Mouse (Mus musculus) lung, embryonic 14.5 days (tissue): ENCODE data around the gene Nfasc. TPM values are rescaled to one million over a fixed set of nuclear protein-coding genes. Genes with fewer than 3 reads are reported as not detected.

Source experiments
- ATAC-seq: fragments of 200-750 bp; cut with Nextera tagmentation; 2 replicates; pipeline ENCODE4 v1.8.0; 2017; ENCODE audit warnings: mild to moderate bottlenecking, moderate TSS enrichment, moderate library complexity; ENCODE audit not compliant: insufficient read depth
- DNase-seq: peaks from one replicate; pipeline ENCODE4 v3.0.0-alpha.2; 2015
- H3K27ac ChIP-seq: fragments of 300-500 bp; sonication (generic); 2 replicates; pipeline ENCODE4 v1.5.1; 2014; ENCODE audit warnings: low read depth, mild to moderate bottlenecking, moderate library complexity
- H3K27me3 ChIP-seq: fragments of 300-500 bp; sonication (generic); 2 replicates; pipeline ENCODE4 v1.6.1; 2014; ENCODE audit warnings: low read length, control low read depth; ENCODE audit not compliant: insufficient read depth
- H3K36me3 ChIP-seq: fragments of 300-500 bp; sonication (generic); 2 replicates; pipeline ENCODE4 v1.6.1; 2014; ENCODE audit warnings: control low read depth; ENCODE audit not compliant: insufficient read depth
- H3K4me1 ChIP-seq: fragments of 300-500 bp; sonication (generic); 2 replicates; pipeline ENCODE4 v1.6.1; 2014; ENCODE audit warnings: antibody characterized with exemption, control low read depth; ENCODE audit not compliant: insufficient read depth
- H3K4me2 ChIP-seq: fragments of 300-500 bp; sonication (generic); 2 replicates; pipeline ENCODE4 v1.6.1; 2014; ENCODE audit warnings: mild to moderate bottlenecking
- H3K4me3 ChIP-seq: fragments of 300-500 bp; sonication (generic); 2 replicates; pipeline ENCODE4 v1.5.1; 2014; ENCODE audit warnings: low read depth, low read length
- H3K9ac ChIP-seq: fragments of 300-500 bp; sonication (generic); 2 replicates; pipeline ENCODE4 v1.6.1; 2014
- H3K9me3 ChIP-seq: fragments of 300-500 bp; sonication (generic); 2 replicates; pipeline ENCODE4 v1.6.1; 2016; ENCODE audit warnings: low read depth, low read length, control low read depth
- CTCF ChIP-seq: IDR thresholded peaks from 2 replicates; pipeline ENCODE4 v1.5.1; 2016; ENCODE audit warnings: antibody characterized with exemption, low read depth
- WGBS: fragments of 180-500 bp; shearing (Covaris S2); extraction: QIAGEN DNeasy Blood & Tissue Kit; methylation state at CpG from one replicate; pipeline ENCODE4 v1.1.7; 2014; 5-methylcytosine and 5-hydroxymethylcytosine counted together
- polyA plus RNA-seq: library from polyadenylated mRNA; unstranded; fragments of >200 nt; fragmentation: Nextera tagmentation; extraction: Ambion mirVana; gene quantifications from 2 replicates; pipeline ENCODE4 v1.2.1, GENCODE M21; 2014

Gene Nfasc
- polyA plus RNA-seq, 1 experiment from 2014 or later: 0.57 TPM

- no peaks in the 10 kb centered on the region for H3K36me3 ChIP-seq
- no peak for DNase-seq
- TF ChIP-seq CTCF: no peak
- no peak overlapping the region for H3K4me3 ChIP-seq
- 76% methylated on average over 5 of the region's 5 CpGs for WGBS
- H3K4me2 ChIP-seq: no peak overlapping the region
- H3K4me1 ChIP-seq: no peaks in the 10 kb centered on the region
- no peak overlapping the region for H3K9ac ChIP-seq
- no peaks in the 10 kb centered on the region for H3K27me3 ChIP-seq
- ATAC-seq: no peak
- no peak overlapping the region for H3K27ac ChIP-seq
- no peaks in the 10 kb centered on the region for H3K9me3 ChIP-seq
Observed at GRCm38 (mm10) chr1:132598024-132598423, 143.6 kb downstream of the Nfasc start.

- Histone ChIP-seq H3K4me1 (no peaks in the 10 kb centered on the region), H3K4me2 (no peak overlapping the region)
- WGBS: 38% methylated on average over 6 of the region's 6 CpGs
Observed at GRCm38 (mm10) chr1:132595741-132596140, 145.9 kb downstream of the Nfasc start.

GRCm38 (mm10) chr1:132594587-132594986 lies 147.0 kb downstream of the Nfasc start:
- no peak overlapping the region for H3K4me2 ChIP-seq
- H3K4me1 ChIP-seq: no peaks in the 10 kb centered on the region
- TF ChIP-seq CTCF: peak; percentile 97
- peak; percentile 65 for ATAC-seq
- peak; percentile 92 for DNase-seq
- no peak overlapping the region for H3K9ac ChIP-seq
- 10% methylated on average over 4 of the region's 4 CpGs for WGBS
- no peaks in the 10 kb centered on the region for H3K27me3 ChIP-seq
- H3K4me3 ChIP-seq: no peak overlapping the region
- no peak overlapping the region for H3K27ac ChIP-seq
- H3K9me3 ChIP-seq: no peaks in the 10 kb centered on the region
- H3K36me3 ChIP-seq: no peaks in the 10 kb centered on the region

More at GRCm38 (mm10) chr1:132595741-132596140, 145.9 kb downstream of the Nfasc start:
- Histone ChIP-seq H3K36me3 (no peaks in the 10 kb centered on the region), H3K4me3 (no peak overlapping the region), H3K9ac (no peak overlapping the region), H3K27ac (no peak overlapping the region), H3K9me3 (no peaks in the 10 kb centered on the region), H3K27me3 (no peaks in the 10 kb centered on the region)
- ATAC-seq (no peak), DNase-seq (no peak)
- TF ChIP-seq CTCF: no peak

GRCm38 (mm10) chr1:132592145-132592544 lies 149.5 kb downstream of the Nfasc start:
- ATAC-seq (no peak), DNase-seq (no peak)
- Histone ChIP-seq H3K4me2 (no peak overlapping the region), H3K9me3 (no peaks in the 10 kb centered on the region), H3K27ac (no peak overlapping the region), H3K4me3 (no peak overlapping the region), H3K9ac (no peak overlapping the region), H3K36me3 (no peaks in the 10 kb centered on the region), H3K4me1 (no peaks in the 10 kb centered on the region), H3K27me3 (no peaks in the 10 kb centered on the region)
- 77% methylated on average over 5 of the region's 5 CpGs for WGBS
- no peak for TF ChIP-seq CTCF

GRCm38 (mm10) chr1:132591399-132591930 lies 150.1 kb downstream of the Nfasc start:
- Histone ChIP-seq H3K4me1 (no peaks in the 10 kb centered on the region), H3K4me3 (no peak overlapping the region), H3K36me3 (no peaks in the 10 kb centered on the region), H3K4me2 (no peak overlapping the region), H3K9ac (no peak overlapping the region), H3K9me3 (no peaks in the 10 kb centered on the region), H3K27ac (no peak overlapping the region), H3K27me3 (no peaks in the 10 kb centered on the region)
- TF ChIP-seq CTCF: no peak
- DNase-seq (no peak), ATAC-seq (no peak)
- 78% methylated on average over 11 of the region's 11 CpGs for WGBS

GRCm38 (mm10) chr1:132586679-132587201 lies 154.9 kb downstream of the Nfasc start:
- peak; percentile 65; the same call in 1 of the 2 replicates for ATAC-seq
- H3K27me3 ChIP-seq: no peaks in the 10 kb centered on the region
- H3K4me2 ChIP-seq: no peak overlapping the region
- no peak overlapping the region for H3K9ac ChIP-seq
- 30% methylated on average over 15 of the region's 15 CpGs for WGBS
- H3K27ac ChIP-seq: no peak overlapping the region
- DNase-seq: peak; percentile 36
- H3K9me3 ChIP-seq: no peaks in the 10 kb centered on the region
- no peak overlapping the region for H3K4me3 ChIP-seq
- no peaks in the 10 kb centered on the region for H3K4me1 ChIP-seq
- TF ChIP-seq CTCF: no peak
- H3K36me3 ChIP-seq: no peaks in the 10 kb centered on the region

- WGBS: 61% methylated on average over 4 of the region's 4 CpGs
- no peak overlapping the region for H3K4me3 ChIP-seq
- no peaks in the 10 kb centered on the region for H3K27me3 ChIP-seq
- no peak for TF ChIP-seq CTCF
- H3K9ac ChIP-seq: no peak overlapping the region
- no peaks in the 10 kb centered on the region for H3K4me1 ChIP-seq
- no peak overlapping the region for H3K4me2 ChIP-seq
- no peaks in the 10 kb centered on the region for H3K36me3 ChIP-seq
- DNase-seq (no peak), ATAC-seq (no peak)
- H3K9me3 ChIP-seq: no peaks in the 10 kb centered on the region
- H3K27ac ChIP-seq: no peak overlapping the region
Observed at GRCm38 (mm10) chr1:132585376-132585775, 156.2 kb downstream of the Nfasc start.
